Mouse (Mus musculus) erythroblast, embryonic 14.5 days (primary cell): ENCODE data around the gene Vmn1r48. TPM values are rescaled to one million over a fixed set of nuclear protein-coding genes. Genes with fewer than 3 reads are reported as not detected.
"Not testable (repeated sequence)": the region's sequence is repeated elsewhere in the genome, so short reads cannot be mapped to it uniquely, and the experiment has no call there.

Experiments
- H3K27me3 ChIP-seq: 2 replicates; pipeline ENCODE4 v1.6.1; 2012; ENCODE audit warnings: inconsistent platforms; ENCODE audit not compliant: control insufficient read depth
- H3K36me3 ChIP-seq: 2 replicates; pipeline ENCODE4 v1.6.1; 2012; ENCODE audit warnings: mild to moderate bottlenecking, inconsistent platforms; ENCODE audit not compliant: control insufficient read depth
- H3K4me1 ChIP-seq: 2 replicates; pipeline ENCODE4 v1.6.1; 2012; ENCODE audit warnings: inconsistent platforms; ENCODE audit not compliant: control insufficient read depth
- H3K4me3 ChIP-seq: replicated peaks from 2 replicates; pipeline ENCODE3; 2012; ENCODE audit warnings: moderate library complexity, mild to moderate bottlenecking, inconsistent platforms
- H3K9me3 ChIP-seq: 2 replicates; pipeline ENCODE4 v1.6.1; 2012; ENCODE audit warnings: low read length, inconsistent platforms, mixed read lengths; ENCODE audit not compliant: control insufficient read depth
- GATA1 ChIP-seq: IDR thresholded peaks from 2 replicates; pipeline ENCODE4 v1.6.1; 2012; ENCODE audit warnings: low read length, inconsistent platforms, mixed read lengths
- TAL1 ChIP-seq: IDR thresholded peaks from 3 replicates; pipeline ENCODE4 v1.6.1; 2012; ENCODE audit warnings: low read length, inconsistent platforms, mixed read lengths
- polyA plus RNA-seq: library from polyadenylated mRNA; stranded (reverse); fragments of >175 nt; gene quantifications from 2 replicates; pipeline ENCODE4 v1.2.3, GENCODE M21; 2012

The Vmn1r48 gene
- polyA plus RNA-seq = not detected in 2 replicates

- not testable (repeated sequence) for H3K27me3 ChIP-seq, H3K36me3 ChIP-seq, H3K4me3 ChIP-seq, H3K9me3 ChIP-seq, H3K4me1 ChIP-seq
These were observed at the start of gene Vmn1r48 for GRCm38 (mm10) chr6:90036741-90037140. Vmn1r48 (minus strand) TSS chr6:90036841.

GRCm38 (mm10) chr6:90078406-90078805, 41.8 kb upstream of the Vmn1r48 start, which contains the start of gene Vmn1r49:
Vmn1r49 (minus strand) TSS chr6:90078506.
- TF ChIP-seq GATA1 = no peak
- TF ChIP-seq TAL1 = no peak
- no peaks in the 10 kb centered on the region for H3K27me3 ChIP-seq
- H3K36me3 ChIP-seq = no peaks in the 10 kb centered on the region
- H3K4me3 ChIP-seq = no peak within 1 kb of the TSS
- H3K9me3 ChIP-seq = peaks cover 11% of the 10 kb centered on the region
- H3K4me1 ChIP-seq = no peaks in the 10 kb centered on the region

- not testable (repeated sequence) for H3K9me3 ChIP-seq, H3K36me3 ChIP-seq, H3K27me3 ChIP-seq, H3K4me1 ChIP-seq, H3K4me3 ChIP-seq
These were observed 20.8 kb downstream of the Vmn1r48 start, which contains the start of gene Vmn1r47 for GRCm38 (mm10) chr6:90015847-90016246. Vmn1r47 (plus strand) TSS chr6:90016147.

GRCm38 (mm10) chr6:89985989-89986388, 50.7 kb downstream of the Vmn1r48 start:
- Histone ChIP-seq H3K4me3 (no peak overlapping the region), H3K36me3 (no peaks in the 10 kb centered on the region), H3K4me1 (no peaks in the 10 kb centered on the region), H3K27me3 (no peaks in the 10 kb centered on the region), H3K9me3 (peaks cover 7% of the 10 kb centered on the region)
- TF ChIP-seq TAL1 (no peak), GATA1 (no peak)

Other genes with a start within 250 kb of the Vmn1r48 start
- gene Vmn1r42, start 160.4 kb downstream of the Vmn1r48 start, polyA plus RNA-seq = not detected in 2 replicates
- under 0.01 TPM in 1 of 2 replicates, not detected in the other for gene Vmn1r43, start 160.4 kb downstream of the Vmn1r48 start, polyA plus RNA-seq
- not detected in 2 replicates for gene Vmn1r44, start 153.2 kb downstream of the Vmn1r48 start, polyA plus RNA-seq
- not detected in 2 replicates for gene Vmn1r45, start 96.2 kb downstream of the Vmn1r48 start, polyA plus RNA-seq
- under 0.01 TPM in 1 of 2 replicates, not detected in the other for gene Vmn1r46, start 67.5 kb downstream of the Vmn1r48 start, polyA plus RNA-seq
- gene Vmn1r47, start 20.7 kb downstream of the Vmn1r48 start, polyA plus RNA-seq = 0.01 TPM in 1 of 2 replicates, not detected in the other
- gene Vmn1r49, start 41.7 kb upstream of the Vmn1r48 start, polyA plus RNA-seq = 0.01 TPM in 1 of 2 replicates, not detected in the other
- gene Vmn1r50, start 64.6 kb upstream of the Vmn1r48 start, polyA plus RNA-seq = not detected in 2 replicates
- not detected in 2 replicates for gene Vmn1r51, start 85.8 kb upstream of the Vmn1r48 start, polyA plus RNA-seq
- not detected in 2 replicates for gene Vmn1r52, start 138.0 kb upstream of the Vmn1r48 start, polyA plus RNA-seq
- gene V1ra8, start 166.0 kb upstream of the Vmn1r48 start, polyA plus RNA-seq = not detected in 2 replicates
- gene Vmn1r53, start 187.6 kb upstream of the Vmn1r48 start, polyA plus RNA-seq = not detected in 2 replicates
- not detected in 2 replicates for gene Vmn1r54, start 209.5 kb upstream of the Vmn1r48 start, polyA plus RNA-seq